Mouse (Mus musculus) stomach, postnatal 0 days (tissue): ENCODE results near the gene Ccn2.

Source experiments
- CTCF ChIP-seq: IDR thresholded peaks from 2 replicates; pipeline ENCODE4 v1.5.1; 2016; ENCODE audit warnings: antibody characterized with exemption, low read depth, mild to moderate bottlenecking, moderate library complexity
- EP300 ChIP-seq: optimal IDR thresholded peaks from 2 replicates; pipeline ENCODE3; 2016; ENCODE audit warnings: antibody characterized with exemption

DNA sequence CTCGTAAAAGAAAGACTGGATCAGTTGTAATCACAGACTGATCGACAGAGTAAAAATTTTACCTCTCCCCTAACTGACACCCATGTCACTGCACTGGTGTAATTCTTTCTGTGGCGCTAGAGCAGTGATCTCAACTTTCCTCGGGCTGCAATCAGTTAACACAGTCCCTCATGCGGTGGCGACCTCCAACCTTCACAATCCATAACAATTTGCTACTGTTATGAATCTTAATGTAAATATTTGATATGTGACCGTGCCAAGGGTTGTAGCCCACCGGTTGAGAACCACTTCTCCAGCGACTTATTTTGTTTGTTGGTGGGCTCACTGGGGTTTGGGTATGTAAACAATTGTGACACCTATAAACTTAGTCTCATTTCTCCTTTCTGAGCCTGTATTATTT is 33.2 kb downstream of the Ccn2 start:
- TF ChIP-seq EP300 (no peak), CTCF (no peak)
